Mouse (Mus musculus) small intestine, adult 2 months (tissue): ENCODE results near the gene Emc10.

Source experiments
- CTCF ChIP-seq: fragments of 200-500 bp; IDR thresholded peaks from 2 replicates; pipeline ENCODE4 v1.5.1; 2012; ENCODE audit warnings: low read depth, mild to moderate bottlenecking, control low read depth, inconsistent platforms, low read length, moderate library complexity, mixed read lengths; ENCODE audit not compliant: insufficient replicate concordance, insufficient read length; ENCODE audit errors: extremely low read depth
- POLR2A ChIP-seq: fragments of 200-500 bp; IDR thresholded peaks from 2 replicates; pipeline ENCODE4 v1.6.1; 2012; ENCODE audit warnings: low read depth, mild to moderate bottlenecking, control low read depth, inconsistent platforms, low read length, moderate library complexity

DNA sequence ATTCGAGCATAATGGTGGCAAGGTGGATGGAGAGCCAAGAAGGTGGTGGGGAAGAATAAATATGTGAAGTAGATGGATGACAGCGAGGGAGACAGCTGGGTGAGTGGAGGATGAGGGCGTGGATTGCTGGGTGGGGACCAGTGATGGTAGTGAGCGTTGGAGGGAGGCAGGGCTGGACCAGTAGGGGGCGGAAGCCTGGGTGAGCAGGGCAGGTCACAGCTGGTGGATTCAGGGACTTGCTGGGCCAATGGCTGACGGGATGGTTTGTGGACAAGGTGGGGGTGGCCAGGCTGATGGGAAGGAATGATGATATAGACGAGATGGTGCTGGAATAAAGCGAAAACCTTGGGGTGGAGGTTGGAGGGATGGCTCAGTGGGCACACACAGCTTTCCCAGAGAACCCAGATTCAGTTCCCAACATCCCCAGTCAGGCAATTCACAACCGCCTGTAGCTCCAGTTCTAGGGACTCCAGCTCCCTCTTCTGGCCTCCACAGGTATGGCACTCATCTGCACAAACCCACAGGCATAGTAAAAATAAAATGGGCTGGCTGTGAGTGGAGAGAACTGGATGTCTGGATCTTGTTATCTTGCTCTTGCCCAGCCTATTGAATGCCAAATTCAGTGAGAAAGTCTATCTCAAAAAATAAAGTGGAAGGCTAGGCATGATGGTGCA, 23.0 kb upstream of the Emc10 start:
- TF ChIP-seq CTCF (0 out of 2 replicates have a peak, but pooled peaks have one; percentile 18), POLR2A (no peak)
